Mouse (Mus musculus) gastrocnemius, postnatal 14 days (tissue): ENCODE results near the gene Zc3h4. TPM values are rescaled to one million over a fixed set of nuclear protein-coding genes. Genes with fewer than 3 reads are reported as not detected.

Source experiments
- DNase-seq: peaks from one replicate; pipeline ENCODE4 v3.0.0; 2021; ENCODE audit warnings: mixed read lengths
- intact Hi-C: fragments of 180-260 bp; cut with DNase I; formaldehyde crosslinking; loops from one replicate; pipeline ENCODE4 v1.15.1; 2025; ENCODE audit warnings: low total_unique reads
- total RNA-seq, 2 experiments: library from RNA; stranded (reverse); gene quantifications; 2 replicates each; pipeline ENCODE4 v1.2.3; 2021

The Zc3h4 gene
- total RNA-seq, 2 experiments from 2014 or later, result 27.9 to 28.5 TPM

DNA sequence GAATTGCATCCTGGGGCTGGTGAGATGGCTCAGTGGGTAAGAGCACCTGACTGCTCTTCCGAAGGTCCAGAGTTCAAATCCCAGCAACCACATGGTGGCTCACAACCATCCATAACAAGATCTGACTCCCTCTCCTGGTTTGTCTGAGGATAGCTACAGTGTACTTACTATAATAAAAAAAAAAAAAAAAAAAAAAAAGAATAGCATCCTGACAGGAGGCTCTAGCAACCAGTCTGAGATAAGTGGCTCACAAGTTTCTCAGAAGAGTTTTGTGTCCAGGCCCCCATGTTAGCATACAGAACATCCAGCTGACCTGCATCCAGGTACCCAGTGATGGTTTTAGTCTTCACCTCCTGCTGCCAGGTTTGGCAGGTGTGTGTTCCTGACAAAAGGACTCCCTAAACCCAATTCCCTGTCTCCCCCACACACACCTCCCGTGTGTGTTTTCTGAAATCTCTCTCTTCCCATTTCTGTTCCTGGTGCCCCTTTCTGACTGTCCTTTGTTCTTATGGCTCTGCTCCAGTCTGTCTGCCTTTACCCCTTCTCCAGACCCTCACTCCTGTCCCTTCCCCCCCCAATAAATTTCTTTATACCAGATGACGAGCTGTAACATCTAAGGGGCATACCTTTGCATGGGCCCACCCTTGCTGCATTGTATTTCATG lies 2.2 kb upstream of the Zc3h4 start:
- DNase-seq, result no peak
- intact Hi-C loops, result no loop called here

DNA sequence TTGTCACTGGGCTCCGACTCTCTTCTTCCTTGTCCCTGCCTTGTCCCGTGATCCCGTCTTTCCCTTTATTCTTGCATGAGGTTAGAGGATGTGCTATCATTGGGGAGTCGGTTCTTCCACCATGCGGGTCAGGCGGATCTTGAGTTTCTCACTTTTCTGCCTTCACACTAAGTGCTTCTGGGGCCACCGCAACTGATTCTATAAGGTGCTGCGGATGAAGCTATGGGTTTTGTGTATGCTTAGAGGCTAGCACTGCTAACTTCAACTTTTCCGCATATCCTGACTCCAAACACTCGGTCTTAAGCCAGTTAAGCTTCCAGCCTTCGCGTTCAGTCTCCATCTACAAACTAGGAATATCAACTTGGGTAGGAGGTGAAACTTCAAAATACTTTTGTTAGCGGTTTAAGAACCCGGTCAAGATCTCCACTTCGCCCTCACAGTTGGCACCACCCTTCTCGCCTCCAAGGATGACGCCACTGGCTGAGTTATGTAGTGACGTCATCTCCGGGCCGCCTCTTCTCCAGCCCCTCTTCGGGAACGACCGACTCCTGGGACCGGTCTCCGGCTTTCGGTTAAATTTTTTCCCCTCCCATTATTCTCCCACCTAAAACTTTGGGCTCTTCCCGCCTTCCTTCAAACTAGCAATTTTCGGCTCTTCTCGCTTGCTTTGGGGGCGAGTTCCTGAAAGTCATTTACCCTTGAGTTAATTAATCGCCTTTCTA lies 1.5 kb upstream of the Zc3h4 start:
- peak; percentile 87 for DNase-seq
- intact Hi-C loops, result no loop called here

DNA sequence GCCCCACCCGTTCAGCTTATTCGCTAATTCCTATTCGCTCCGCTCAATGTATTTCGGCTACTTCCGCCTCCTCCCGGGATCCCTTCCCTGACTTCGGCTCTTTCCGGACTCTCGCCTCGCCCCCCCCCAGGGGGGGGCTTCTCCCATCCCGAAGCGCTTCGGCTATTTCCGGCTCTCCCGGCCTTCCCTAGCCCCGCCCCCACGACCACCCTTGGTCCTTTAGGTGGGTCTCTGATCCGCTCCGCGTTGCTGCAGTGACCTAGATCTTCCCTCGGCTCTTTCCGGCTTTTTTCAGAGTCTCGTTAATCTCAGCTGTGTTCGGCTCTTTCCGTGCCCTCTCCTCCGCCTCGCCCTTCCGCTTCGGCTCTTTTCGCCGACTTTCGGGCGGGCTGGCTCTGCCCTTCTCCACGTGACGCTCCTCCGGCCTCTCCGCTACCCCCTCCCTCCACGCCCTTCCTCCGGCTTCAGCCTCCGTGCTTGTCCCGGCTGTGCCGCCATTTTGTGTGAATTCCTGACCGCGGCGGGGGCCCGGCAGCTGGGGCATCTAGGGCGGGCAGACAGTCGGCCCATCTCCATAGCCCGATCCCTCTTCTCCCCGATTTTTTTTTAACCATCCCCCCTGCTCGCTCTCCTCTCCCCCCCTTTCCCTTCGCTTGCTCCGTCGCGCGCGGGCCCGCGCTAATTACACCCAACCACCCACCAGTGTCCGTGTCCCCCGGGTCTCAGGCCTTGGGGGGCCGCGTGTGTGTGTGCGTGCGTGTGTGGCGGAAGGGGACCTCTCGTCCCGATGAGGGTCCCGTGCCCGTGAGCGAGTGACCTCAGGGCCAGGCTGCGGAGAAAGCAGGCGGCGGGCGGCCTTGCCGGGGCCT lies 656 bp upstream of the Zc3h4 start:
- intact Hi-C loops, result no loop called here
- DNase-seq, result peak; percentile 99

DNA sequence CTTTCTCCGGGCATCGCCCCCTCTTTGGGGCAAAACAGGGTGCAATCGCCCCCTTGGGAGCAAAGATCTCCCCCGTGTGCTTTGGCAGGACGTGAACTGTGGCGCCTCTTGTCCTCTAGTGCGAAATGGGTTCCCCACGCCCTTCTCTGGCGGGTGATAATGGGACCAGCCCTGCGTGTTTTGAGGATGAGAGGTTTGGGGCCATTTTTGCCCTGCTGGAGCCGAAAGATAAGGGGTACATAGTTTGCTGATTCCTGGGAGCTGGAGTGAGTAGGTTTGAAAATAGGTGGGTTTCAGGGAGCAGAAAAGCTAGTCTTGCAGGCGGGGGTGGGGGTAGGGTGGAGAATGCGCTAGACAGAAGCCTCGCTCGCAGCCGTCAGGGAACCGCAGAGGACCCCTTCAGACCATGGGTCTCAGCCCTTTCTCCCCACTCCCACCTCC lies 1.3 kb downstream of the Zc3h4 start:
- intact Hi-C loops, result no loop called here
- DNase-seq, result peak; percentile 50

DNA sequence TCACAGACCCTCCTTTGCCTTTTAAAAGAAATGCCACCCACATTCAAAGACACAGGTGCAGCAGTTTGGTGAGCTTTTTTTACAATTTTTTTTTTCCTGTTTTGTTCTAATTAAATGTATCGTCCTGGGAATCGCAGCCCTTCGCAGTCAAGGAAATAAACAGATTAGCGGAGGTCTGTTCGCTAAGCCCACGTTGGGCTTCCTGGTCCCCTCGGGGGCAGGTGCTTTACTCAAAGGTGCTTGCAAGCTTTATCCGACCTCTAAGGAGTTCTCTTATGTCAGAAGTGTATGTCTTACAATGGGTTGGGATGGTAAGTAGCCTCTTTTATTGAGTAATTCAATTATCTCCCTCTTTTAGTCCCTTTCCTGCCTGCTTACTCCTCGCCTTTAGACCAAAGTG lies 1.7 kb downstream of the Zc3h4 start:
- intact Hi-C loops, result no loop called here
- DNase-seq, result no peak

DNA sequence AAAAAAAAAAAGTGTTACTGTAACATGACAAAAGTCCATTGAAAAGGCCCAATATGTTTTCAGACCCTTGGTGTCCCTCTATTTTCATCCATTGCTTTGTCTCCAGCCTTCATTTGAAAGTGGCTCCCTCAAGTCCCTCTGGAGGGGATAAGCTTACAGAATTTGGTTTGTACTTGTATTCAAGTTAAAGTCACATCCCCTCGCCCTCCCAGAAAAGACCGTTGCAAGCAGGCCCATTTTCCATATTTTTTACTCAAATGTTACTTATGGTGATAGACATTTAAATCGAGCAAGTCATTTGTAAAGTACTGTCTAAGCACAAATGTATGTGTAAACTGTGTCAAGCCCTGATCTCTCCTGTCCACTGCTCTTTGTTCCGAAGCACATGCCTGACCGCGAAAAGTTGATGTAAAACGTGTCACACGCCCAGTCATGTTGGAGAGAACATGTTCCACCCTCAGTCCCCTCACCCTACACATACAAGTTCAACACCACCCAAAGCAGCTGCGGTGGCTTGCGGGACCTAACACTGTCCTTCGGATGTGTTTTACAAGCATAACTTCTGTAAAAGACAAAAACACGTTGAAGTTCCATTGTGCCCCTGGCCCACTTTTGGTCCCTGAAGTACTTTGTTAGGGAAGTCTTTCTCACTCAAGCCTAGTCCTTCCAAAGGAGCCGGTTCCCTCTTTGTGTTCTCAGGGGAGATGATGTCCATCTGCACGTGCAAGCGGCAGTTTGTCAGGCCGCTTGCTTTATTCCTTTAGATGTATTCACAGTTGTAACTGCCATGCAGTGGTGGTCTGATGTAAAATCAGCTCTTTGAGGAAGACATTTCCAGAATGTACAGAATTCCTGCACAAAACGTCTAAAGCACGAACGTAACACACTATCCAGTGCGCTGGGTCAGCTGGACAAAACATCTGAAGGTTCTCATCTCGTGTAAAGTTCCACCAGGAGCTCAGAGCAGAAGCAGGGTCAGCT lies 2.5 kb downstream of the Zc3h4 start:
- intact Hi-C loops, result no loop called here
- DNase-seq, result no peak

GRCm38 (mm10) chr7:16404315-16405072 lies 3.8 kb downstream of the Zc3h4 start:
- peak; percentile 17 for DNase-seq
- intact Hi-C loops, result no loop called here

GRCm38 (mm10) chr7:16405073-16405455 lies 4.4 kb downstream of the Zc3h4 start:
- intact Hi-C loops, result no loop called here

GRCm38 (mm10) chr7:16405516-16406351 lies 5.0 kb downstream of the Zc3h4 start:
- peak; percentile 72 for DNase-seq
- intact Hi-C loops, result no loop called here

More at GRCm38 (mm10) chr7:16405073-16405455, 4.4 kb downstream of the Zc3h4 start:
- peak; percentile 46 for DNase-seq

GRCm38 (mm10) chr7:16406978-16407377 lies 6.3 kb downstream of the Zc3h4 start:
- intact Hi-C loops, result no loop called here
- no peak for DNase-seq

- intact Hi-C loops, result no loop called here
- DNase-seq, result no peak
Observed at GRCm38 (mm10) chr7:16411100-16411499, 10.4 kb downstream of the Zc3h4 start.

GRCm38 (mm10) chr7:16412220-16412896 lies 11.6 kb downstream of the Zc3h4 start:
- intact Hi-C loops, result no loop called here
- no peak for DNase-seq

DNA sequence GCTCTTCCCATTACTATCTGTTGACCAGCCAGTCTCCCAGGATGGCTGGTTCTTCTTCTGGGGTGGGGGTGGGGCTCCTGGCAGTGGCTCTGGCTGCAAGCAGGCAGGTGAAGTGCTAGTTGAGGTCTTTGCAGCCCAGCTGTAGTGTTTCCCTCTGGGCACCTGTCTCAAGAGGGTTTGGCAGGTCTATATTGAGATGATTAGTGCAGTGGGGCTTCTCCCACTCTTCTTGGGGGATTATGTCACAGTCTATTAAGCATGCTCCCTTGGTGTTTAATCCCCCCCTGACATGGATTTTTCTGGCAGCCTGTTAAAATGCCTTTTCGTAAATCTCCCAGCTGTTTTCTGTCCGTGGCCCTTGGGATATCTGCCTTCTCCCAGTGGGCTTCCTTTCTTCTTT lies 12.2 kb downstream of the Zc3h4 start:
- no peak for DNase-seq
- intact Hi-C loops, result no loop called here

DNA sequence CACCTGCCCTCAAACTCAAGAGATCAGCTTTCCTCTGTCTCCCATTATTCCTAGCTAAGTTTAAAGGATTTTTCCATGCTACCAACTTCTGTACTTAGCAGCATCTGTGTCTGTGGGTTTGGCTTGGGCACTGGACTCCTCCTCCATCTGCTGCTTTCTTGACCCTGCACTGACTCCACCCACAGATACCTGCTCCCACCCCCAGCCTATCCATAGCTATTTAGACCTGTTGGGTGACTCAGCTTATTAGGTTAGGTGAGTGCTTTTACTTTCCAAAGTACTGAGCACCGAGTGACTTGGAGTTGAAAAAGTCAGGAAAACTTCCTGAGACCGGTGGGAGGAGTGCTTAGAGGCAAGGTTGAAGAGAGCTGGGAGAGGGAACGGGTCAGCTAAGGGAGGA lies 14.7 kb downstream of the Zc3h4 start:
- intact Hi-C loops, result no loop called here
- no peak for DNase-seq

- intact Hi-C loops, result no loop called here
- peak; percentile 46 for DNase-seq
Observed at GRCm38 (mm10) chr7:16417141-16417771, 16.5 kb downstream of the Zc3h4 start.

- no peak for DNase-seq
Observed at GRCm38 (mm10) chr7:16418713-16419112, 18.0 kb downstream of the Zc3h4 start.

More at GRCm38 (mm10) chr7:16418713-16419112, 18.0 kb downstream of the Zc3h4 start:
- intact Hi-C loops, result no loop called here
